Mouse (Mus musculus) cerebellum, adult 2 months (tissue): ENCODE measurements around the gene Rprd2.

Experiments used
- CTCF ChIP-seq: fragments of 200-500 bp; IDR thresholded peaks from 2 replicates; pipeline ENCODE4 v1.5.1; 2011; ENCODE audit warnings: low read depth, mild to moderate bottlenecking, control low read depth, low read length, moderate library complexity, borderline replicate concordance; ENCODE audit not compliant: insufficient read depth
- POLR2A ChIP-seq: fragments of 200-500 bp; IDR thresholded peaks from 2 replicates; pipeline ENCODE4 v1.6.1; 2011; ENCODE audit warnings: low read length, control low read depth, borderline replicate concordance; ENCODE audit not compliant: insufficient read depth

DNA sequence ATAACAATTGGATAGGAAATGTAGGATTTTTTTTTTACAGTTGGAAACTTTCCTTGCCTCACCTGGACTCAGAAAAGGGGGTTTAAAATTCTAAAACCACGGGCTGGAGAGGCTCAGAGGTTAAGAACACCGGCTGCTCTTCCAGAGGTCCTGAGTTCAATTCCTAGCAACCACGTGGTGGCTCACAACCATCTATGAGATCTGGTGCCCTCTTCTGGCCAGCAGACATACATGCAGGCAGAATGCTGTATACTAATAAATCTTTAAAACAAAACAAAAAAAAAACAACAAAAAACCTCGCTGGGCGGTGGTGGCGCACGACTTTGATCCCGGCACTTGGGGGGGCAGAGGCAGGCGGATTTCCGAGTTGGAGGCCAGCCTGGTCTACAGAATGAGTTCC, 42.6 kb upstream of the Rprd2 start:
- TF ChIP-seq CTCF (peak; percentile 3; the same call in 1 of the 2 replicates), POLR2A (no peak)
